Mouse (Mus musculus) limb, embryonic 10.5 days (tissue): ENCODE results near the gene Lck. TPM values are rescaled to one million over a fixed set of nuclear protein-coding genes. Genes with fewer than 3 reads are reported as not detected.
"Not testable (repeated sequence)": the region's sequence is repeated elsewhere in the genome, so short reads cannot be mapped to it uniquely, and the experiment has no call there.

Source experiments
- DNase-seq: peaks from one replicate; pipeline ENCODE4 v3.0.0-alpha.2; 2017; ENCODE audit warnings: low spot score
- H3K27ac ChIP-seq: fragments of 300-500 bp; sonication (generic); 2 replicates; pipeline ENCODE4 v1.5.1; 2016; ENCODE audit warnings: mild to moderate bottlenecking
- H3K27me3 ChIP-seq: fragments of 300-500 bp; sonication (generic); 2 replicates; pipeline ENCODE4 v1.6.1; 2016; ENCODE audit warnings: low read depth, mild to moderate bottlenecking; ENCODE audit not compliant: poor library complexity, severe bottlenecking
- H3K36me3 ChIP-seq: fragments of 300-500 bp; sonication (generic); 2 replicates; pipeline ENCODE4 v1.6.1; 2016; ENCODE audit warnings: mild to moderate bottlenecking, moderate library complexity
- H3K4me1 ChIP-seq: fragments of 300-500 bp; sonication (generic); 2 replicates; pipeline ENCODE4 v1.6.1; 2016
- H3K4me3 ChIP-seq: fragments of 300-500 bp; sonication (generic); 2 replicates; pipeline ENCODE4 v1.5.1; 2016; ENCODE audit warnings: mild to moderate bottlenecking, moderate library complexity
- H3K9me3 ChIP-seq: fragments of 300-500 bp; sonication (generic); replicated peaks from 2 replicates; pipeline ENCODE4 v1.6.1; 2016; ENCODE audit warnings: mild to moderate bottlenecking
- WGBS: fragments of 180-500 bp; shearing (Covaris S2); methylation state at CpG from one replicate; pipeline ENCODE4 v1.1.7; 2016; 5-methylcytosine and 5-hydroxymethylcytosine counted together
- polyA plus RNA-seq: library from polyadenylated mRNA; unstranded; fragments of >200 nt; fragmentation: Nextera tagmentation; extraction: Ambion mirVana; gene quantifications from 2 replicates; pipeline ENCODE4 v1.2.1, GENCODE M21; 2016

The Lck gene
- polyA plus RNA-seq, 1 experiment from 2014 or later: 10.3 TPM

GRCm38 (mm10) chr4:129540012-129540411, 33.4 kb downstream of the Lck start:
- Histone ChIP-seq H3K27ac (no peak overlapping the region), H3K4me1 (peaks cover 19% of the 10 kb centered on the region), H3K9me3 (no peaks in the 10 kb centered on the region), H3K4me3 (no peak overlapping the region; the same call in 1 of the 2 replicates), H3K27me3 (no peaks in the 10 kb centered on the region), H3K36me3 (peaks cover 58% of the 10 kb centered on the region)
- WGBS: 94% methylated on average over 6 of the region's 6 CpGs
- DNase-seq: no peak

- H3K27me3 ChIP-seq, H3K4me3 ChIP-seq, DNase-seq, H3K9me3 ChIP-seq, H3K27ac ChIP-seq, H3K4me1 ChIP-seq: not testable (repeated sequence)
- 93% methylated on average over 6 of the region's 6 CpGs for WGBS
- H3K36me3 ChIP-seq: peaks cover 97% of the 10 kb centered on the region
Observed at GRCm38 (mm10) chr4:129528901-129529300, 44.5 kb downstream of the Lck start.

- H3K36me3 ChIP-seq: peaks cover 98% of the 10 kb centered on the region
- DNase-seq: no peak
- H3K4me3 ChIP-seq: no peak overlapping the region
- H3K27me3 ChIP-seq: no peaks in the 10 kb centered on the region
- H3K27ac ChIP-seq: no peak overlapping the region
- no peaks in the 10 kb centered on the region for H3K4me1 ChIP-seq
- no peaks in the 10 kb centered on the region for H3K9me3 ChIP-seq
- 90% methylated on average over 3 of the region's 3 CpGs for WGBS
Observed at GRCm38 (mm10) chr4:129525889-129526288, 47.6 kb downstream of the Lck start.

GRCm38 (mm10) chr4:129525338-129525737, 48.1 kb downstream of the Lck start:
- Histone ChIP-seq H3K4me3 (no peak overlapping the region), H3K27ac (no peak overlapping the region), H3K9me3 (no peaks in the 10 kb centered on the region), H3K36me3 (peaks cover 98% of the 10 kb centered on the region), H3K4me1 (no peaks in the 10 kb centered on the region), H3K27me3 (no peaks in the 10 kb centered on the region)
- DNase-seq: no peak
- 95% methylated on average over 5 of the region's 5 CpGs for WGBS

GRCm38 (mm10) chr4:129518519-129518918, 54.9 kb downstream of the Lck start:
- peaks cover 94% of the 10 kb centered on the region for H3K36me3 ChIP-seq
- no peaks in the 10 kb centered on the region for H3K27me3 ChIP-seq
- peaks cover 15% of the 10 kb centered on the region for H3K4me1 ChIP-seq
- no peak overlapping the region for H3K27ac ChIP-seq
- 92% methylated on average over 8 of the region's 8 CpGs for WGBS
- H3K9me3 ChIP-seq: no peaks in the 10 kb centered on the region
- DNase-seq: no peak
- H3K4me3 ChIP-seq: no peak overlapping the region

- no peak overlapping the region for H3K4me3 ChIP-seq
- H3K27me3 ChIP-seq: no peaks in the 10 kb centered on the region
- 47% methylated on average over 2 of the region's 2 CpGs for WGBS
- DNase-seq: no peak
- H3K36me3 ChIP-seq: peaks cover 78% of the 10 kb centered on the region
- peaks cover 30% of the 10 kb centered on the region for H3K4me1 ChIP-seq
- H3K27ac ChIP-seq: no peak overlapping the region
- no peaks in the 10 kb centered on the region for H3K9me3 ChIP-seq
Observed at GRCm38 (mm10) chr4:129516925-129517324, 56.5 kb downstream of the Lck start.

- peak; percentile 89 for DNase-seq
- Histone ChIP-seq H3K27ac (peak overlapping the region; percentile 100), H3K27me3 (no peaks in the 10 kb centered on the region), H3K4me1 (peaks cover 48% of the 10 kb centered on the region), H3K4me3 (peak overlapping the region; percentile 100), H3K9me3 (no peaks in the 10 kb centered on the region), H3K36me3 (peaks cover 53% of the 10 kb centered on the region)
- WGBS: 0% methylated on average over 34 of the region's 35 CpGs
Observed at GRCm38 (mm10) chr4:129514300-129514898, 59.0 kb downstream of the Lck start.

- no peak for DNase-seq
- H3K27ac ChIP-seq: peak overlapping the region; percentile 100
- no peaks in the 10 kb centered on the region for H3K9me3 ChIP-seq
- WGBS: 2% methylated on average over 54 of the region's 57 CpGs
- peaks cover 53% of the 10 kb centered on the region for H3K4me1 ChIP-seq
- H3K27me3 ChIP-seq: no peaks in the 10 kb centered on the region
- H3K4me3 ChIP-seq: peak overlapping the region; percentile 100
- H3K36me3 ChIP-seq: peaks cover 49% of the 10 kb centered on the region
Observed at GRCm38 (mm10) chr4:129513891-129514290, 59.5 kb downstream of the Lck start.

- WGBS: 7% methylated on average over 42 of the region's 47 CpGs
- H3K4me1 ChIP-seq: peaks cover 56% of the 10 kb centered on the region
- H3K27ac ChIP-seq: peak within 1 kb of the TSS; percentile 100
- peaks cover 42% of the 10 kb centered on the region for H3K36me3 ChIP-seq
- DNase-seq: peak; percentile 96
- H3K27me3 ChIP-seq: no peaks in the 10 kb centered on the region
- no peaks in the 10 kb centered on the region for H3K9me3 ChIP-seq
- peak within 1 kb of the TSS; percentile 100 for H3K4me3 ChIP-seq
Observed at GRCm38 (mm10) chr4:129513086-129513767, 60.2 kb downstream of the Lck start, which contains the start of gene Marcksl1. Gene Marcksl1 (plus strand): TSS chr4:129513581.

GRCm38 (mm10) chr4:129511413-129512096, 61.9 kb downstream of the Lck start:
- no peak for DNase-seq
- peaks cover 54% of the 10 kb centered on the region for H3K4me1 ChIP-seq
- WGBS: 65% methylated on average over 6 of the region's 6 CpGs
- no peak overlapping the region for H3K4me3 ChIP-seq
- peak overlapping the region; percentile 71 for H3K27ac ChIP-seq
- no peaks in the 10 kb centered on the region for H3K9me3 ChIP-seq
- H3K36me3 ChIP-seq: peaks cover 26% of the 10 kb centered on the region
- no peaks in the 10 kb centered on the region for H3K27me3 ChIP-seq

GRCm38 (mm10) chr4:129510723-129511412, 62.6 kb downstream of the Lck start:
- H3K36me3 ChIP-seq: peaks cover 19% of the 10 kb centered on the region
- no peak overlapping the region for H3K4me3 ChIP-seq
- H3K4me1 ChIP-seq: peaks cover 52% of the 10 kb centered on the region
- H3K27me3 ChIP-seq: no peaks in the 10 kb centered on the region
- H3K27ac ChIP-seq: peak overlapping the region; percentile 71
- no peaks in the 10 kb centered on the region for H3K9me3 ChIP-seq
- 57% methylated on average over 6 of the region's 6 CpGs for WGBS
- no peak for DNase-seq

GRCm38 (mm10) chr4:129509650-129510049, 63.8 kb downstream of the Lck start:
- Histone ChIP-seq H3K27ac (no peak overlapping the region), H3K4me1 (peaks cover 41% of the 10 kb centered on the region), H3K36me3 (peaks cover 7% of the 10 kb centered on the region), H3K4me3 (no peak overlapping the region), H3K9me3 (no peaks in the 10 kb centered on the region), H3K27me3 (no peaks in the 10 kb centered on the region)
- 62% methylated on average over 3 of the region's 3 CpGs for WGBS
- DNase-seq: no peak
